Mouse (Mus musculus) right cerebral cortex, postnatal 14 days (tissue): ENCODE data around the gene Dysf.

Experiments used
- DNase-seq: peaks from one replicate; pipeline ENCODE4 v3.0.0; 2022

The Dysf gene

DNA sequence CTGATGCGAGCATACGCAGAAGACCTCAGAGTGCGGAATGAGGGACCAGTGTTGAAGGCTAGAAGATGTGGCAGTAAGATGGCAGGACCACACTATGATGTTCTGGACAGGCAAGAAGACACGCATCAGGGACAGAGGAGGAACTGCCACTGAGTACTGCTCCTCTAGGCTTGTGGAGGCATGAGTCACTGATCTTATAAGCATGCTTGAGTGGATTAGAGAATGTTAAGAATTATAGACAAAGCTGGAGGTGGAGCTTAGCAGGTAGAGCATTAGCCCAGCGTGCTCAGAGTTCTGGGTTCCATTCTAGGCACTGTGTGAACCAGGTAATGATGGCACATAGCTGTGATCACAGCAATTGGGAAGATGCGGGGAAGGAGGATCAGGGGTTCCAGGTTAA is 165.2 kb downstream of the Dysf start:
- DNase-seq = no peak

DNA sequence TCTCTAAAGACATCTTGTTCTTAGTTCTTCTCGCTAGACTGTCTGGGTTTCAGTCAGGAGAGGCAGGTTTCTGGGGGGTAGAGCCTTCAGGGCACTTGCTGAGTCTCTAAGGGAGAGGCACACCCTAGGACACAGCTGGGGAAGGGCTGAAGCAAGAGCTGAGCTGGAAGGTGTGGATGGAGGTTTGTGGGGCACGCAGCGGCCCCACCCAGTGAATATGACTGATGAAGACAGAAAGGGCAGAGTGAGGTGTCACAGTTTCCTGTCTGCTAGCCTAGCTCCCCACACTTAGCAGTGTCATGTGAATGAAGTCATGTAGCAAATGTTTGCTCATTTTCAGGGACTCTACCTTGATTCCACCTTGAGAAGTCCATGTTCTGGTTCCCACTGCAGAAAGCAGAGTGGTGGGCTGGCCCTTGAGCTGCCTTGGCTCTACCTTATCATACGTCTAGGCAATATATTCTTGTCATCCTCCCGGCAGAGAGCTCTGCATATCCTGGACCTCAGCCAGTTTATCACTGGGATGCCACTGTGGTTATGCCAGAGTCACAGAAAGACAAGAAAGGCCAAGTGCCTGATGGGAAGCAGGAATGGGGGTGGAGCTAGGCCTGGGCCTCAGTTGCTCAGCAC is 170.5 kb downstream of the Dysf start:
- no peak for DNase-seq

DNA sequence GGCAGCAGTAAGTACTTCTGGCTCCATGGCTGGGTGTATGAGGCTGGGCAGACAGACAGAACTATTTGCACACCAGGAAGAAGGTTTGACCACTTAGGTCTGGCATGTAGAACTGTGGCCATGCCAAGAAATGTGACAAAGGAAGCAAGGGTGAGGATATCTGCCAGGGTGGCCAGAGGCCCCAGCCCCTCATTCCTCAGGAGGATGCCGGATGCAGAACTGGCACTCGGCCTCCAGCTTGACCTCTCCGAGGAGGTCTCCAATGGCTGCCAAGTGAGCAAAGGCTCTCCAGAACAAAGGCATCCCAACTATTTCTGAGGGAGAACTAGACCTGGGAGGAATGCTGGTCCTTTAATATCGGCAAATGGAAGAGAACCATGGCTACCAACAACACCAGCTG is 173.1 kb downstream of the Dysf start:
- DNase-seq = no peak

GRCm38 (mm10) chr6:84191656-84192250 is 183.4 kb downstream of the Dysf start:
- no peak for DNase-seq

GRCm38 (mm10) chr6:84196511-84196910 is 188.1 kb downstream of the Dysf start:
- no peak for DNase-seq

- no peak for DNase-seq
Measured at GRCm38 (mm10) chr6:84197811-84198213, 189.4 kb downstream of the Dysf start.

- no peak for DNase-seq
Measured at GRCm38 (mm10) chr6:84201721-84202490, 193.5 kb downstream of the Dysf start.

GRCm38 (mm10) chr6:84205611-84206010 is 197.2 kb downstream of the Dysf start:
- DNase-seq = no peak

GRCm38 (mm10) chr6:84208589-84208988 is 200.2 kb downstream of the Dysf start:
- no peak for DNase-seq

- DNase-seq = no peak
Measured at GRCm38 (mm10) chr6:84209736-84210434, 201.5 kb downstream of the Dysf start.

DNA sequence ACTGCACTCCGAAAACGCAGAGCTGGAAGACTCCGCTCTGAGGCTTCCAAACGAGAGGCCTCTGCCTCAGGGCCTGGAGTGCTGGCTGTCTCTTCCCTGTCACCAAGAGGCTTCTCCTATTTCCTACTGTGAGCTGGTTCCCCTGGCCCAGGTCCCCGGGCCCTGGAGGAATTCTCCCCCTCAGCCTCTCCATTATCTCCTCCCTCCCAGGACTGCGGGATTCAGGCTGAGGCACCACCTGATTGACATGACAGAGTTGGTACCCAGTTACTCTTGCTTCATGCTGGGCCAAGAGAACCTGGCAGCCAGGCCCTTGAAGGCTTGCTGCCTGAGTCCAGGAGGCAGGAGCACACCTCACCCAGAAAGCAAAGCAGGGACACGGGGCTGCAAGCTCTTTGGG is 203.1 kb downstream of the Dysf start:
- DNase-seq = no peak

DNA sequence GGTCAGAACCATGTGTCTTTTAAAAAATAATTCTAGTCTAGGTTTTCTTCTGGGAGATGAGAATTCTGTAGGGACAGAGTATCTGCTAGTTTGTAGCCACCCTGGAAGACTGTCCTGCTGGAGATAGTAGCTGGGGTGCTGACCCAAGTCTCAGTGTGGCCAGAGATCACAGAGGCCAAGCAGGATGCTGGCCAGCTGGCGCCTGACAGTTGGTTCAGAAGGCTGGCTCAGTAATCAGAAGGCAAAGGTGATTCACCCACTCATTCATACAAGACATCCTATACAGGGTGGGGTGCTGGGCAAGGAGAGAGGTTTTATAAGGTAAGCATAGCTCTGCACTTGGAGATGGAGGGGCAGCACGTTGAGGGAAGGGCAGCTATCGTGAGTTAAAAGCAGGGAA is 204.7 kb downstream of the Dysf start:
- no peak for DNase-seq

- no peak for DNase-seq
Measured at GRCm38 (mm10) chr6:84217216-84217933, 209.0 kb downstream of the Dysf start.

GRCm38 (mm10) chr6:84219119-84219518 is 210.7 kb downstream of the Dysf start:
- no peak for DNase-seq

GRCm38 (mm10) chr6:84224861-84225260 is 216.5 kb downstream of the Dysf start:
- DNase-seq = no peak

GRCm38 (mm10) chr6:84225587-84225986 is 217.2 kb downstream of the Dysf start:
- peak; percentile 28 for DNase-seq

- no peak for DNase-seq
Measured at GRCm38 (mm10) chr6:84228196-84228595, 219.8 kb downstream of the Dysf start.

DNA sequence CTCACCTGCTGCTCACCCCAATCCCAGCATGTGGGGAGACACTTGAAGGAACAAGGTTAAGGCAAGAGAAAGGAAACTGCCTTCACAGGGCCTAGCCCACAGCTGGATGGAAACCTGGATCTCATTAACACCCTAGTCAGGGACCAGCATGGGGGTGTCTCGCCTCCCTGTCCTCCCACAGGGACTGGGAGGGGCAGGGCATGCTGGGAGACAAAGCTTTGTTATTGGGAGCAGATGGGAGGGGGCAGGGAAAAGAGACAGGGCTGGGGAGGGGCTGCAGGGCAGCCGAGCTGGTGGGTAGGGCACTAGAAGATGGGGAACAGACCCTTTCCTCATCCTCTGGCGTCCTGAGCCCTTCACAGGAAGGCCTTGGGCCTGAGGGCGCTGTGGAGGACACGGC is 220.4 kb downstream of the Dysf start:
- DNase-seq = no peak

DNA sequence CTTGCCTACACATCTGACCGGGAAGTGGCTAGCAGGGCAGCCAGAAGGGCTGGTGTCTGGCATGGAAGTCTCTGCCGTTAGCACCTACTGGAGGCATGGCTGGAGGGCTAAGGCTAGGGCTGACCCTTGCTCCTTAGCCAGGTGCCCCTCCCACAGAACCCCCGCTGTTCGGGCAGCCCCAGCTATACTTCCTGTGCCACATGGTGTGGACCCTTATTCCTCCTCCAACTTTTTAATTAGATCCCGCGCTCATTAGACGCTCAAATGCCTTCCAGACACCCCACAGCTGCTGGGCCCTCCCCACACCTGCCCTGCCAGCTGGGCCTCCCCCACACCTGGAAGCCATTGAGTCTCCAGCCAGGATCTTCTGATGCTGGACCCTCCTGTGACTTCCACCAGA is 221.3 kb downstream of the Dysf start:
- DNase-seq = no peak

DNA sequence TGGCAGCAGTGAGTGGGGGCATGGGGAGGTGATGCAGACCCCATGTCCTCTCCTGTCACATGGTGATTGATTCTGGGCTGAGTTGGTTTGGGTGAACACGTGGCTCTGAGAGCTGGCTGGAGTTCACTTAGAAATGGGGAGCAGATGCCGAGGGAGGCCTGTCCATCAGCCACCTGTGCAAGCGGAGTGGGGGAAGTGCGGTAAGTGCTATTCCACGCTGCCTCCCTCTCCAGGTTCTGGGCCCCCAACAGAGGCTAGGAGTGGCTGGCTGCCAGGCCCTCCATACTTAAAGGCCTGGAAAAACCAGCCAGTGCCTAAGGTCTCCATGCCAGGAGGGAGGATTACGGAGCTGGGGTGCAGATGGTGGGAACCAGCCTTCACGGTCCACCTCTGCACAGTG is 222.7 kb downstream of the Dysf start:
- DNase-seq = no peak

DNA sequence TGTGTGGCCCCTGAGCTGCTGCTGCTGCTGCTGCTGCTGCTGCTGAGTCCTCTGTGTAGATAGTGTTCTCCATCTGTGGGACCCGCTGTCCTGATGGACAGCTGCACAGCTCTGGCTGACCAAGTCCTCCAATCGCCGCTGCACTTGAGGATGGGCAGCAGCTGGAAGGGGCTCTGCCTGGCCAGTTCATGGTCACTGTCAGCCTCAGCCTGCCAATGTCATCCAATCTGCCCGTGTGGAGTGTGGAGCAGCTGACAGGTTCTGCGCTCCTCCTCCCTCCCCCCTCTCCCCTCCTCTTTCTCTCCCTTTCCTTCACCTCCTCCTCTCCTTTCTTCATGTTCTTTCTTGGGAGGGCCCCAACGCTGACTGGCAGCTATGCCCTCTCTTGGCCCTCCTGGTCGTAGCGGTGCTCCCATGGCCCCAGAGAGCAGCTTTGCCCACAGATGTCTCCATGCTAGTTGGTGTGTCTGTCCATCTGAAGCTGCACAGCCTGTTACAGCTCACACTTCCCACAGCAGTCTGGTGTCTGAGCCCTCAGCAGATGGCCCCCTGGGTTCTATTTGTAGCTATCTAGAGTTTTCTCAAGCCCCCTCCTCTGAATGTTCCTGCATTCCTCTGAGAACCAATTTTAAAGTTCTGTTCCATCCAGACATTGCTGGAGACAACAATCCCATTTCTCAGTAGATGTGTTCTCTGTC is 223.8 kb downstream of the Dysf start:
- DNase-seq = no peak

DNA sequence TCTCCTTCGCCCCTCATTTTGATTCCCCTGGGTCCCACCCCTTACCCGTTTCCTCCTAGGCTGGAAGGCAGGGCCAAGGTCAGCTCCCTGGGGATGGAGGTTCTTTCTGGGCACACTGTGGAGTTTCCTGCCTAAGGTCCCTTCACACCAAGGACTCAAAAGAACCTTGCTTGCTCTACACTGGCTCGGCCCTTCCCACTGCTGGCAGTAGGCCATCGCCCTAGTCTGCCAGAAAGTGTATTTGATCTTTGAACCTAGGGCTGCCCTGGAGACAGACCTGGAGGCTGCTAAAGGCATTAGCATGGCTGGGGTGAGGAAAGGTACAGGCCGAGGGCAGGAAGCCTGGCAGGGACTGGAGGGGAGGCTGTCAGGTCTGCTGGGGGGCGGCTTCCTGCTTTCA is 225.4 kb downstream of the Dysf start:
- DNase-seq = no peak
